Mouse (Mus musculus): Measurements from ENCODE around the gene Cdkal1.

GRCm38 (mm10) chr13:29698307-29698985 is 157.0 kb downstream of the Cdkal1 start:
- no peak for TF ChIP-seq CTCF (IDR thresholded peaks at IDR 0.05; ENCODE audit: extremely low read depth, insufficient read depth, low read length)
- TF ChIP-seq POLR2A (IDR thresholded peaks at IDR 0.05; ENCODE audit: extremely low read depth, insufficient read depth, low read length): no peak
